Mouse (Mus musculus) adrenal gland, adult 18-20 months (tissue): ENCODE data around the gene Casr. TPM values are rescaled to one million over a fixed set of nuclear protein-coding genes. Genes with fewer than 3 reads are reported as not detected.
A peak's percentile ranks its signal among the peaks of the same experiment; 100 is the strongest.

ENCODE experiments used
- DNase-seq, 2 experiments: peaks; one replicate each; pipeline ENCODE4 v3.0.0; 2021 to 2022; ENCODE audit warnings: low spot score in 2 of 2
- total RNA-seq, 2 experiments: library from RNA; stranded (reverse); gene quantifications; 1 replicate in 1 of 2; 2 replicates in 1 of 2; pipeline ENCODE4 v1.2.3; 2021

Casr gene
- total RNA-seq, 2 experiments from 2014 or later: not detected

GRCm38 (mm10) chr16:36526596-36527282 is 35.2 kb downstream of the Casr start:
- DNase-seq: no peak

- no peak for DNase-seq
These were observed 38.8 kb downstream of the Casr start for GRCm38 (mm10) chr16:36523095-36523494.

- DNase-seq: no peak
These were observed 45.6 kb downstream of the Casr start for GRCm38 (mm10) chr16:36516355-36516754.

- no peak for DNase-seq
These were observed 54.6 kb downstream of the Casr start for GRCm38 (mm10) chr16:36507300-36507699.

- no peak for DNase-seq
These were observed 55.1 kb downstream of the Casr start for GRCm38 (mm10) chr16:36506827-36507226.

- no peak for DNase-seq
These were observed 56.0 kb downstream of the Casr start for GRCm38 (mm10) chr16:36505913-36506312.

GRCm38 (mm10) chr16:36505134-36505533 is 56.8 kb downstream of the Casr start:
- no peak for DNase-seq

GRCm38 (mm10) chr16:36502286-36502685 is 59.7 kb downstream of the Casr start:
- DNase-seq: no peak

- DNase-seq: no peak
These were observed 69.5 kb downstream of the Casr start for GRCm38 (mm10) chr16:36492420-36492819.

- DNase-seq: no peak
These were observed 85.1 kb downstream of the Casr start for GRCm38 (mm10) chr16:36476866-36477265.

GRCm38 (mm10) chr16:36475530-36475929 is 86.4 kb downstream of the Casr start:
- DNase-seq: no peak

GRCm38 (mm10) chr16:36474849-36475248 is 87.1 kb downstream of the Casr start:
- no peak for DNase-seq

GRCm38 (mm10) chr16:36473217-36474216 is 88.4 kb downstream of the Casr start:
- DNase-seq: peak; percentile 38 to 46

GRCm38 (mm10) chr16:36471066-36471633 is 90.8 kb downstream of the Casr start:
- no peak for DNase-seq

- peak; percentile 46 to 49 for DNase-seq
These were observed 91.9 kb downstream of the Casr start for GRCm38 (mm10) chr16:36469955-36470478.

GRCm38 (mm10) chr16:36469367-36469766 is 92.6 kb downstream of the Casr start:
- DNase-seq: no peak

GRCm38 (mm10) chr16:36468862-36469261 is 93.1 kb downstream of the Casr start:
- no peak for DNase-seq

GRCm38 (mm10) chr16:36467936-36468335 is 94.0 kb downstream of the Casr start:
- DNase-seq: no peak

GRCm38 (mm10) chr16:36465436-36465835 is 96.5 kb downstream of the Casr start:
- no peak for DNase-seq

GRCm38 (mm10) chr16:36464076-36464475 is 97.9 kb downstream of the Casr start:
- no peak for DNase-seq

GRCm38 (mm10) chr16:36460426-36460825 is 101.5 kb downstream of the Casr start:
- no peak for DNase-seq
